Mouse (Mus musculus) cerebellum, postnatal 14 days (tissue): ENCODE measurements at regions not wholly inside any gene's neighbourhood (a gene's known extent, or its start where the extent isn't known, plus 50 kb on each side); places are given as distances from the start of the nearest gene placed in this dataset.

ENCODE experiments used
- DNase-seq, 2 experiments: peaks; one replicate each; pipeline ENCODE4 v3.0.0; 2021; ENCODE audit warnings: mixed read lengths in 2 of 2

DNA sequence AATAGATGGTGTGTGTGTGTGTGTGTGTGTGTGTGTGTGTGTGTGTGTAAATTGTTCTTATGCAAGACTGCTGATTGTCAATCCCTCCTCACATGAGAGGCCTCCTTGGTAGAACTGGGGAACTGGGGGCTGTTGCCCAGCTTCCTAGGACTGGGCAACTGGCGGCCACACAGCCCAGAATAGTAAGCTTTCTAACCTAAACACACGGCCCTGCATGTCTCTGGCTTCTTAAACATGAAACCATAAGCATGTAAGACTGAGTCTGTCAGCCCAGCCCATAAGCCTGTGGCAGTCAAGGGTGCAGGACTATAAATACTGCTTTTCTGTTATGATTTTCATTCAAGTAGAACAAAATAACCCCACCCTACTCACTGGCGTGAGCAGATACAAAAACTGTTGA is 60.7 kb downstream of the Ifng start:
- no peak for DNase-seq

DNA sequence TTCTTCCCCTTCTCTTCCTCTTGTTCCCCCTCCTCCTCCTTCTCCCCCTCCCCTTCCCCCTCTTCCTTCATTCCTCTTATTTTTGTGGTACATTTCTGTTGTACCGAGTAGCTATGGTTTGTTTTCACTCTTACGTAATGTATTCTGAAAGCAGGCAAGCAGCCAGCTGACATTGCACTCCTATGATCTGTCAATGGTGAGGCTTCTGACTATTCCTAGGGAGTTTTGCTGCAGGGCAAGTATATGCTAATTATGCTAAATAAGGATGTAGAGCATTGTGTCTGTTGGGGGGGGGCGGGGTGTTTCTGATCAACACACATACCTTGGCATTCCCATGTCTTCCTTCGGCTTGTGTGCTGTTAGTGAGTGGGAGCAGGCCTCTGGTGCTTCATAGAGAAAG is 64.0 kb downstream of the Ifng start:
- peak; percentile 8 to 29 for DNase-seq

DNA sequence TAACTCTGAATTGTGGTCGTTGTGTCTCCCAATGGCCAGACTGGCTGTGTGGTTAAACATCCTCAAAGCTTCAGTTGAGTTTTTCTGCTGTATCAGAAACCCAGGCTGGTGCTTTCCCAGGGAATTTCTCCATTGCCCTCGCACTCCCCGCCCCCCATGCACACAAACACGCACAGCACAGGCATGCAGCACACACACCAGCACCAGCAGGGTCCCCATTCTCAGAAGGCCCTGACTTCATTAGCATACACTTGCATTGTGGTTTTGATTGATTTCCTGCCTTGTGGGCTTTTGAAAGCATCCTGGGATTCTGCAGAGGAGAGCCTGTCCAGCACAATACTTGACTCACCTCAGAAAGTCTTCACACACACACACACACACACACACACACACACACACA is 65.3 kb downstream of the Ifng start:
- DNase-seq = no peak

DNA sequence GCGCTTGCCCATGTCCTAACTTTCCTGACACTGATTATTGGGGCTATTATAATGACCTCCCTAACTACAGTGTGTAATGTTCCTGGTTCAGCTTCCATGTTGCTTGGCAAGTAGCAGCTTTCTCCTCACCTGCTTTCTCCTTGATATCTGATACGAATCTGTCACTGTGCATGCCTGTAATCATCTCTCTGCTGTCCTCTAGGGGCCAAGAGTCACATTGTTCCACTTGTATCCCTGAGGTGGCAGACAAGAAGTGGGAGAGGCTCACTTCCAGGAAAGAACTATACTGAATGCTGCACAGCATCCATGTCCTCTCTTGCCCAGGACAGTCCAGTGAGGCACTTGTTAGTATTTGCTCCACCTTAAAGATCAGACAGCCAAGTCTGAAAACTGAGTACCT is 66.8 kb downstream of the Ifng start:
- DNase-seq = peak; percentile 66 to 67

DNA sequence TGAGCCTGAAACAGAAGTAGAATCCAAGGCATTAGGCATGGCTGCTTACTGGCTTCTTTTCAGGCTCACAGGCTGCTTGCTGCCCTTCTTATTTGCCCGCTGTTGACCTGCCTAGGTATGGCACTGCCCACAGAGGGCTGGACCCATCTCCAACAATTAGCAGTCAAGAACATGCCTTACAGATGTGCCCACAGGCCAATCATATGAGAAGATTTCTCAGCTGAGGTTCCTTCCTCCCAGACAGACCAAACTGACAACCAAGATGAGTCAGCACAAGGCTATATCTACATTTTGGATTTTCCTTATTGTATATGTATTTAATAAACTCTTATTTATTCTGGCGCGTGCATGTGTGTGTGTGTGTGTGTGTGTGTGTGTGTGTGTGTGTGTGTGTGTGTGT is 76.0 kb downstream of the Ifng start:
- no peak for DNase-seq

DNA sequence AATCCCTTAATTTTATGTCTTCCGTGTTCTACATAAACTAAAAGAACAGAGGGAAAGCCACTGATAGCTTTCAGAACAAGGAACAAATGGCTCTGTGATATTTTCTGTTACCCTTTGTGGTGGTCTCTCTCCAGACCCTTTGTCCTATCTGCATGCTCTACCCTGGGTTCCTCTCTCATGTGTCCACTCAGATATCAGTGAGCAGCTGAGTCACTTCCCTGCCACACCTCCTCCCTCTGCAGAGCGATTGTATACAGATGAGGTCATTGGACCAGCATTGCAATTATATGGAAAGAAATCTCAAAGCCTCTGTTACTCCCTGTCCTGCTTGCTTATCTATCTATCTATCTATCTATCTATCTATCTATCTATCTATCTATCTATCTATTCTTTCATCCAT is 77.1 kb downstream of the Ifng start:
- no peak for DNase-seq

DNA sequence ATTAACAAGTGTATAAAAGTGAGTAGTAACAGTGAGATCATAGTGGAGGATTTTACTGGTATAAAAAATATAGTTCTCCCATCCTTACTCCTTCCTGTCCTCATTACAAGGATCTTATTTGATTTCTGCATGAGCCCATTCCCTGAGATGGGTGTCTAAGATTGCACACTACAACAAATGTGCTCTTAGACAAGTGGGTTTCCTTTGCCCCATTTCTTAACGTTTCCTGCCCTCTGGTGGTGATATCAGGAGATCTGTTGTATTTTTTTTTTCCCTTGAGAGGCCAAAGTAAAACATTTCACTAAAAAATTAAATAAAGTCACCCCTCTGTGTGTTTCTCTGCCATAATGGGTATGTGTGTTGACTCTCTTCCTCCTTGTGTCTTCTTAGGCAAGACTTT is 105.1 kb downstream of the Ifng start:
- DNase-seq = peak; percentile 45 to 53

DNA sequence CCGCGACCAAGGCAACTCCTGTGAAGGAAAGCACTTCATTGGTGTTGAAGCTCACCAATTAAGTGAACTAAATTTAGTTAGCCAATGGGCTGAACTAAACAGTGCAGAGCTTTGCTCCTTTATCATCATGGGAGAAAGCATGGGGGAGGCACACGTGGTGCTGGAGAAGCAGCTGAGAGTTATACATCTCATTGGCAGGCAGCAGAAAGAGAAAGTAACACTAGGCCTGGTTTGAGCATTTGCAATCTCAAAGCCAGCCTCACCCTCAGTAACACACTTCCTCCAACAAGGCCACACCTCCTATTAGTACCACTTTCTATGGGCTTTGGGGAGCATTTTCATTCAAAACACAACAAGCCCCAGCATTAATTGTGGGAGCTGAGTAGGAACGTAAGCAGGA is 109.4 kb downstream of the Ifng start:
- DNase-seq = no peak

DNA sequence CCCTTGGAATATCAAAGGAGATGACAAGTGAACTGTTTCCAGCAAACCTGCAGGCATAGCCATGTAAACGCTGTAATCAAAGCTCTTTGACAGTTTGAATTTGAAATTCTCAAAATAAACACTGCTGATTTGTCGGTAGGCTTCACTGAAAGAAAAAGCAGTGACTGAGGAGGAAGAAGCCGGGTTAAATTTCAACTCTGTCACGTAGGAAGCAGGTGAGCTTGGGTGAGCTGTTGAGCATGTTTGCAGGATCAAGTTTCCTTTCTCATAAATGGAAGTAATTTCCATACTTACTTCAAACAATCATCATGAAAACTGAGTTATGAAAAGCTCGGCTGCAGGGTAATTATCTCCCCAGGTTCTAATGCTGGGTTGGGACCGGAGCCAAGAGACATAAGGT is 118.0 kb downstream of the Ifng start:
- peak in 1 of 2 experiments; percentile 21 for DNase-seq

DNA sequence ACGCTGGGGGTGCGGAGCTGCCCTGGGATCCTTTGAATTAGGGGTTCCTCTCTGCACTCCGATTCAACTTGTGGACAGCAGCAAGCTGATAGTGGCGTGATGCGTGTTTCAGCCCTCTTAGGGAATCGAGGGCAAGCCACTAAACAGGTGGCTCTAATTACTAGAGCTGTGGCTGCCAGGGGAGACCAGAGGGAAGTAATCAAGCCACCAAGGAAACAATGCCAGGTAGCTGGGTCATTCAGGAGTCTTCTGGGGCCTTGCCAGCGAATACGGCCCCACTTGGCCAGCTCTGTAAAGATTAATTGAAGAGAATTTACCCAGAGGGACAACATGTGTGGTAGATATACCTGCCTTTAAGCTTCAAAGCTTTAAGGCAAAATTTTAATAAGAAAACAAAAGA is 123.2 kb downstream of the Ifng start:
- DNase-seq = peak; percentile 67 to 68

DNA sequence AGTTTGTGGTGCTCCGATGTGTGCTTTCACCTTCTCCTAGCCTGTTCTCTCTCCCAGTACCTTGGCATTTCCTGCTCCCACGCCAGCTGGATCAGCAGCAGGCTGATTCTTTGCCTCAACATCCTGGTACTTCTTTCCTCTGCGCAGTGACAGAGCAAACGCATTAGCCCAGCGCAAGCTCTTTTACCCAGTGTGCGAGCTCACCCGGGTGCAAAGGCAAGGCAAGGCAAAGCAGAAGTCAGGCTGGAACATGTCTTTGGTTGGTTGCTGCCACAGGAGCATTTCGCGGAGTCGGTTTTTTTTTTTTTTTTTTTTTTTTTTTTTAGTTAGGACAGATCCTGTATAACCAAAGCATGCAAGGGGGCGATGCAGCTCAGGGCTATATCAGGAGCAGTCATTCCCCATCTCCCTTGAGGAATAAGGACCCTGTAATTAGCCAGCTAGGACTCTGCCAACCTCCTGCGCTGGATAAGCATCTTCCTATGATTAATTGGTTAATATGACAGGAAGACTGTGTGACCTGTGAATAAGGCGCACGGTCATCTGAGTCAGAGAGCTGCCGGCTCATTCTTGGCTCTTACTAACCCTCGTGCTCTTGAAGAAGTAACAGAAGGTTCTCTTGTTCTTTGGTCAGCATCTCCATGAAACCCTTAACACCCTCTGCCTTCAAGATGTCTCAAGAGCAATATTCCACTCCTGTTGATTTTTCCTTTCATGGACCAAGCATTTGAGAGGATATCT is 123.9 kb downstream of the Ifng start:
- peak; percentile 42 to 48 for DNase-seq

DNA sequence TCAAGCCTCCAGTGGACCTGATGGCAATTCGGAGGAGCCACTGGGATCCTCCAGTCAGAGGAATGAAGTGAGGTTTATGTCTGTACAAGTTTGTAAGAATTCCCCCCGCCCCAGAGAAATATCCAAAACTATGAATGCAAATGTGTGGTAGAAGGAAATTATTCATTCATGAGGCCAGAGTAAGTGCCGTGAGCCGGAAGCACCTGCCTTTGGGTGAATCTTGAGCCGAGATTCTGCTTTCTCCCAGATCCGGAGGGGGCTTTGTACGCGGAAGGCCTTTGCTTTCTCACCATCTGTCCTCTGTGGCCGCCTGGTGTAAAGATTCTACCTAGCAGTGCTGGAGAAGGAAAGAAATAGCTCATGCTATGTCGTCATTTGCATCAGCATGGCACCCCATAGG is 127.8 kb downstream of the Ifng start:
- peak; percentile 16 to 17 for DNase-seq

DNA sequence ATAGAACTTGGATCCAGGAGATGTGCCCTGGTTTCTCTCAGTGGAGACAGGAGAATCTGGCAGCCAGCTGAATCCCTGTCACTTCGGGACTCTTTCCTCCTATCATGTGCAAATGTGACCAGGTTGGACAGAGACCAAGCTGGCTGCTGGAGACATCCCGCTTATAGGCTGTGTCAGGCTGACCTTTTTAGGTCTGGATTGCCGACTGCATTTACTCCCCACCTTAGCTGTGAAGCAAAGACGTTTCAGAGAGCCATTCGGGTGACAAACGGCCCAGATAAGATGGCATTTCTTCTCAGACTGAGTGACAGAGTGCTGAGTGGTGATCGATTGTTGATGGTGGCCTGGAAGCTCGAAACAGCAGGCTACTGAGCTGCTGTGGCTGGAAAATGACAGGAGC is 128.6 kb downstream of the Ifng start:
- peak; percentile 61 to 65 for DNase-seq

DNA sequence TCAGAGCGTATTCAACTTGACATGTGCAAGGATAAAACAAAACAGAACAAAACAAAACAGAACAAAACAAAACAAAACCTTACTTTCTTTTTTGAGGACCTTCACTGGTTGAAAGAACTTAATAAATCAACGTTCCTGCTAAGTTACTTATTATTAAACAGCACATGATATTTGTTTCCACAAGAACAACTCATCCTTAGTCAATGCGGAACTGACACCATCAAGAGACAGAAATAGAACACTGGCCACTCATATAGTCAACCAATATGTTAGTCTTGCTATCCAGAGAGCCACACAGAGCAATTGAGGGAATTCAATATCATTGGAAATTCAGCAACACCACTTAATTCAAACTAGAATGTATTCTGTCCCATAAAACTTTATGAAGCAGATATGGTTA is 132.4 kb downstream of the Ifng start:
- DNase-seq = no peak

DNA sequence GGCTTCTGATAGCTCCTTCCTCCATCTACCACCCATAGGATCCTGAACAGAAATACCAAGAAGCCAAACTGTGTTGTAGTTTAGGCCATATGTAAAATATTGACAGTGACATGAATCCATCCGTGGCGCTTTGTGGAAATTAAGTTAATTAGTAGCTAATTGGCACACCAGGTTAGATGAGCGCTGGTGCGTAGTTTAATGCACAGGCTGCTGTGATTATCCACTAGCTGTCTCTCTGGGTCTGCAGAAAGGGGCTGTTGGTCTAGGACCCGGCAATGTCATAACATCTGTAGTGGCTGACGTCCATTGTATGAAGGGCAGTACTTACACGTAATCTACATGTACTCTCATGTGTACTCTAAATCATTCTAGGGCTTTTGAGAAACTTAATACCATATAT is 134.7 kb downstream of the Ifng start:
- DNase-seq = no peak

DNA sequence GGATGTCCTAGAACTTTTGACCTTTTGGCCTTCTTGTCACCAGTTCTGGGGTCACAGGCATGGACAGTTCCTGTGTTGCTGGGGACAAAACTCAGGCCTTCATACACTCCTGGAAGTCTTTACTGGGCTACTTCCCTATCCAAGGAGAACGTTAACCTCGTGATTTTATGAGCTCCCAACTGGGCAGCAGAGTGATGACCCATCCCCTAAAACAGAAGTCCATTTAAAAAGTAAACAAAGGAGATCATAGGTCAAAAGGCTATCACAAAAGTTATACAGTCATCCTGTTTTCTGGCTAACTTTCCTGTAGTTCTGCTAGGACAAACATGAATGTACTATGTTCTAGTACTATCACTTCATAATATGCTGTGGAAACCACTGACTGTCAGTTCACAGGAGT is 140.5 kb downstream of the Ifng start:
- no peak for DNase-seq

DNA sequence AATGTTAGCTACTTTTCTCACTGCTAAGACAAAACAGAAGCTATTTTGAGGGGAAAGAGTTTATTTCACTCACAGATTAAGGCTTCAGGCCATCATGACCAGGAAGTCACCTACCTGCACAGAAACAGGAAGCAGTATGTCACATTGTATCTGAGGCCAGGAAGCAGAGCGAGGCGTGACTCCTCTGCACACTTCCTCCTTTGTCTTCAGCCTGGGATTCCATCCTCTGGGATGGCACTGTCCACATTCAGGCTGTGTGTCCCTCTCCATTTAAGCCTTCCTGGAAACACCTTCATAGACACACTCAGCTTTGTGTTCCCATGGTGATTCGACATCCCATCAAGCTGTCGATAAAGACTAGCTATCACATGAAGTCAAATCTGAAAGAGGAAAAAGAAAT is 145.0 kb downstream of the Ifng start:
- DNase-seq = no peak

DNA sequence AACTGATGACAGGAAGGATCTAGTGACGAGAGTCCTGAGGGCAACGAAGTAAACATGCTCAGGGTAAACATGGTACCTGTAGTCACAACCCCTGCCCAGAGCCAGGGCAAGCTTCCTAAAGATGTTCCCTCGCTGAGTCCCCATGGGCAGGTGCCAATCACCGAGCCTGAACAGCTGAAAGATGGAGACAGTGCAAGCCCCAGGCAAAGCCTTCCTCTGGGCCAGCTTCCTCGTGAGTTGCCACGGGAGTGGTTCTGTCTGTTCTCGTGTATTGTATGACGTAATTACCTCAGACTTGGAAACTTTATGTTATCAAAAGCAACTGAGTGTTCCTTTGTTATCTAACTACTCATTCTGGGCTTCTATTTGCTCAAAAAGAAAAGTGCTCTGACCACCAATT is 147.4 kb downstream of the Ifng start:
- DNase-seq = no peak

DNA sequence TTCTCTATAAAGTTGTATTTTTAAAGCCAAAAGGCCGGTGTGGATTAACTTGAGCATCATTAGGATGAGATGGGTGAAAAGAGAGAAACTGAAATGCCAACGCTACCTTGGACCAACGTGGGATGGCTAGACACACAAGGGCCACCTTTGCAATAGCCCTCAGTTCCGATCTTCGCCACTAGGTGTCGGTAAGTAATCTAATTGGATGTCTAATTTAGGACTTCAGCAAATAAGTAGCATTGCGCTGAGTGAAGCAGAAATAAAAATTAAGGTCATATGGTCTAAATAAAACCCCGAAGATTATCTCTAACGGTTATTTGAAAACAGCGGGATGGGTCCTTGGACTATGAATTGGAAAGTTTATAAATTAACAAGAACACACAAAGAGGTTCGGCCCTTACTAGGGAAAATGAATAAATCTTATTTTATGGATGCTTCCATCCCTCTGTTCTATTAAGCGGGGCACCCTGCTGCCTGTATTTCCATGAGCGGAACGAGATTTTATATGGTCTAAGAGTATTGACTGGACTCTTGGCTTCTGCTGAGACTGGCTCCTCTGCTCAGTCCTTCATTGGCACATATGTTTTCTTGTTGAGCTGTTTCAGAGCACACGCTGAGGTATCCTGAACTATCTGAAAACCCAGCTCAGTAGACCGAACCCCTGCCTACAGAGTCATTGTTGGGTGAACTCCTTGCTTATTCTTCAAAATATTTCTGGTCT is 152.0 kb downstream of the Ifng start:
- DNase-seq = peak; percentile 95 to 98

DNA sequence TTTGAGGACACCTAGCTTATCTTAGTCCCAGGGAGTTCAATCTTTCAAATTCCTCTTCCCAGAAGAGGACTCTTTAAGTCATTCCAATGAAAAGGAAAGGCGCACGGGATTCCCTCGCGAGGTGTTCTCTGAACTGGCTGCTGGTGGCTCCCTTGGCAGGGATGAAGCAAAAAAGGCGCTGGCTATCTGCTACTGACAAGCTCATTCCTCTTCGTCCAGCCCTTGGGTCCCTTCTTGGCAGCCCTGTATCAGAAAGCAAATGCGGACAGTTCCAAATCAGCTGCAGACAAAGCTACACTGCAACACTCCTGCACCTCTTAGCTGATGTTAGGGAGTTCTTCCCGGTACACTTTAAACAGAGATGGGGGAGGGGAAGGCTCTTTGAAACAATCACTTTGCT is 155.4 kb downstream of the Ifng start:
- peak; percentile 15 to 16 for DNase-seq

DNA sequence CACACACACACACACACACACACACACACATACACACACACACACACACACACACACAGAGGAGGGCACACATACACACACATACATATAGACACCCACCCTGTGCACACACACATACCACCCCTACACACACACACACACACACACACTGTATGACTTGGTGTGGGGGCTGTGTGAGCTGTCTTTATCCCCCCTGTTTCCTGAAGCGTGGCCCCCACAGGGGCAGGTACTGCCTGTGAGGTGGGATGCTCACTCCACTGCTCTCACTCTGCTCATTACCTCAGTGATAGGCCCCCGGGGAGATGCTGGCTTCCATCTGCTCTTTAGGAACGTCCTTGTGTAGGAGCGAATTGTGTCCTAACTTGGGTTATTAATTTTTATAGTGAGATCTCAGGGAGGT is 157.7 kb downstream of the Ifng start:
- DNase-seq = no peak

DNA sequence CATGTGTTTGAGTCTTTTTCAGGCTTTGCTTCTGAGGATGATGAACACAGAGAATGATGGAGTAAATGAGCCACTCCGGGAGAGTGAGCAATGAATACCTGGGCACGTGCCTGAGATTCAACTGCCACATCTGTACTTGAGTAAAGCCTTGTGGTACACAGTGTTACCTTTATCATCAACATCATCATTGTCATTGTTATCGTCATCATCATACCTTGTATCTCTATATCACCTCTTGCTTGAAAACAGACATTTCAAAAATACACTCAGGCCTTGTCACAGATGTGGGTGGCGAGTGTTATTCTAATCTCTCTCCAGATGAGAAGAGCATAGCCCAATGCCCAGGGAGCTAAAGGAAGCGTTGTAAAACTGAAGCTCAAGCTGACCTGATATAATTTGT is 158.4 kb downstream of the Ifng start:
- DNase-seq = no peak

DNA sequence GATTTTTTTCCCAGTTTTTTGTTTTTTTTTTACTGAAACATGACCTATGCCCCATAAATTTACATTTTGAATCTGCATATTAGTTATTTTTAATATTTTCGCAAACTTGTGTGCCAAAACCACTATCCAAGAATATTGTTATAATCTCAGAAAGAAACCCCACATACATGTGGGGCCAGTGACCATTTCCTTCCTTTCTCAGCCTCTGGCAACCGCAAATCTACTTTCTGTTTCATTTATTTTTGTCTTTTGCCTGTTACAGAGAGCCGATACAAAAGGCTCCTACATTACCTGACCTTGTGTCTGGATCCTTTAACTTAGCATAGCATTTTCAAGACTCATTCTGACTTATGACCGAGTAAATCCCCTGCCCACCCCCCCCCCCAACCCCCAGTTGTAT is 158.8 kb downstream of the Ifng start:
- no peak for DNase-seq

DNA sequence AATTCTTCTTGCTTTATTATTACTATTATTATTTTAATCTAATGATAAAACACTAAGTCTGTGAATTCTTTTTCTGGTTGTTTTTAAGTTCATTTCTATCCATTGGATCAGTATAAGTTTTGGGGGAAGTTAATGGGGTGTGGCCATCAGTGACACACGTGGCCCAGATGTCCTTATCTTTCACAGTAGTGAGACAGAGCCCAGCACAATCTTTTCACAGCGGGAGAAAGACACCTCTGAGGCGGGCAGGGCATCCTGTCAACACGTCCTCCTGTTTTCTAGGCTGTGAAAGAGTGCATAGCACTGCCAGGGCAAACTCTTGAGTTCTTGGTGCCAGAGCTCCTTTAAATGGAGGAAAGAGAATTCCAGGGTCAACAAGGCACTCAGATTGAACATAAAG is 162.1 kb downstream of the Ifng start:
- no peak for DNase-seq
